Mouse (Mus musculus) frontal cortex, postnatal 10 days (tissue): ENCODE measurements around the gene Rab5a.
A peak's percentile ranks its signal among the peaks of the same experiment; 100 is the strongest.
"Not testable (repeated sequence)": the region's sequence is repeated elsewhere in the genome, so short reads cannot be mapped to it uniquely, and the experiment has no call there.

Experiments
- DNase-seq, 2 experiments: peaks; one replicate each; pipeline ENCODE4 v3.0.0; 2022; ENCODE audit warnings: low spot score in 2 of 2, mixed read lengths in 1 of 2

The Rab5a gene

GRCm38 (mm10) chr17:53478858-53479603 lies at the start of gene Rab5a:
Gene Rab5a, plus strand, starts transcription at chr17:53479234.
- peak; percentile 98 to 100 for DNase-seq

DNA sequence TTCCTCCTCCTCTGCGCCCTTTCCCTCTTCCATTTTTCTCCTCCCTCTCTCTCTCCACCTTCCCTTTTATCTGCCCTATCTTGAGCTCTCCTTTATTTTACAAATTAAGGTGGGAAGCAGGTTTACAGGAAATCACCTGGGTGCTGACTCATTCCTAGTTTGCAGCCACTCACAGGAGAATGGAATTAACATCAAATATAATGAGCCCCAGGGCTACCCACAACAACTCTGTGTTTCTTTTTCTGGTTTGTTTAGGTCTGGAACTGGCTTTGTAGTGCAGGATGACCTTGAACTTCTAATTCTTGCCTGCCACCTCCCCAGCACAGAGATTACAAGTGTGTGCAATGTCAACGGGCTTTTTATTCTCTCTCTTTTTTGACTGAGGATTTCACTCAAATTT lies 22.9 kb upstream of the Rab5a start:
- no peak for DNase-seq

- no peak for DNase-seq
Observed at GRCm38 (mm10) chr17:53456742-53457141, 22.3 kb upstream of the Rab5a start.

GRCm38 (mm10) chr17:53462603-53463495 lies 16.2 kb upstream of the Rab5a start, which contains the start of gene Efhb:
Gene Efhb, minus strand, starts transcription at chr17:53463321.
- peak; percentile 47 to 62 for DNase-seq

DNA sequence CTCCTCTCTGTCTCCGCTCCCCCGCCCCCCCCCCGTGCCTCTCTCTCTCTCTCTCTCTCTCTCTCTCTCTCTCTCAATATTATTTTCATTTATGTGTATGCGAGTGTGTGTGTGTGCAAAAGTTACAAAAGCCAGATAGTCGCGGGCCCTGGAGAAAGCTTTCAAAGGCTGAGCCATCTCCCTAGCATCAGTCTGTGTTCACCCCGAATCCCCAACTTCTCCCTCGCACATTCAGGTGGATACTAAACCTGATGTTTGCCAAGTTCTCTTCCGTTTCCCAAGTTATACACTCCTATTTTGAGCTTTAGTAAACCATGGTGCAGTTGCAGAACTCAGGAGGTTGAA lies 15.6 kb upstream of the Rab5a start:
- DNase-seq, result no peak

DNA sequence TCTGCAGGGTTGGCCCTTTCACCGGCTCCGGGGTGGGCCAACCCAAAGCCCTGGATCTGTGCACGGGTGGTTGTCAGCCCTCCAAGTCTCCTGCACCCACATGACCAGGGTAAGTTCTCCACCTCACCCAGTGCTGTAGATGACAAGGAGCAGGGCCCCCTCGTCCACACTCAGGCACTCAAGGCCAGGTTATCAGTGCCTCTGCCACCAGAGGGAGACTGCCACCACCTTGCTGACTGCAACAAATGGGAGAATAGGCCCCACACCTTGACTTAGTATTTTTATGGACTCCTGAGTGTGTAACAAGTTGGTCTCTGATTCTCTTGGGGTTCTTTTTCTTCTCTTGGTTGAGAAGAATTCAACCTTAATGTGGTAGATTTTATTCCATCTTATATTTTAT lies 13.5 kb upstream of the Rab5a start:
- no peak for DNase-seq

DNA sequence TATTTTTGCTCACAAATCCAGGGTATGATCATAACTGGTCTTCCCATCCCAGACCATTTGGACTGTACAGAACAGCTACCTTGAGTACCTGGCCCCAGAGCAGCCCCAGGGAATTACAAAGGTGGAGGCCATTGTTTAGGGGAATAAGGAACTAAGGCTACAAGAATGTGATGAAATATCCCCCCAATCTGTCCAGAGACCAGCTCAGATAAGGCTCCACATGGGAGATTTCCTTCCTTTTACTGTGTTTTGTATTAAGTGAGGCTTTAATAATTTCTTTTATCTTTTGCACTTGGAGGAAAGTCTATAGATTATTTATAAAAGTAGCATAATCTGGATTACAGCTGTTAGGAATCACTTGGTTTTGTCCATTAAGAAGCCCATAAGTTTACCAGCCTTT lies 10.3 kb upstream of the Rab5a start:
- no peak for DNase-seq

GRCm38 (mm10) chr17:53478066-53478857 lies 772 bp upstream of the Rab5a start:
- no peak for DNase-seq

- peak in 1 of 2 experiments; percentile 36 for DNase-seq
Observed at GRCm38 (mm10) chr17:53479604-53480041, 589 bp downstream of the Rab5a start.

DNA sequence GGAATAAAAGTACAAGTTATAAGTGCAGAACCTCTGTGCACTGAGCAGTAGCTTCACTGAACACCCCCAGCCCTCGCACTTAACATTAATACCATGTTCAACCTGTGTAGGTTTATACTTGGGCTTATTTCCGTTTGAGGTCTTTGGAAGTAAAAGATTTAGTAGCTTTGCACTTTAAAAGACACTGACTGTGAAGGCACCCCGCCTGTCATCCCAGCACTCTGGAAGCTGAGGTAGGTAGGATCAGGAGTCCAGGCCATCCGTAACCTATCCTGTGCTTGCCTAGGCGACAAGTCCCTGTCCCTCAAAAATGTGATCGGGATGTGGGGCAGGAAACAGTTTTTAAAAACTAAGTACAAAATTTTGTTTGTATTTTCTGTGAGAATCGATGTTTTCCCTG lies 1.4 kb downstream of the Rab5a start:
- DNase-seq, result no peak

GRCm38 (mm10) chr17:53488291-53489006 lies 9.4 kb downstream of the Rab5a start:
- no peak for DNase-seq

DNA sequence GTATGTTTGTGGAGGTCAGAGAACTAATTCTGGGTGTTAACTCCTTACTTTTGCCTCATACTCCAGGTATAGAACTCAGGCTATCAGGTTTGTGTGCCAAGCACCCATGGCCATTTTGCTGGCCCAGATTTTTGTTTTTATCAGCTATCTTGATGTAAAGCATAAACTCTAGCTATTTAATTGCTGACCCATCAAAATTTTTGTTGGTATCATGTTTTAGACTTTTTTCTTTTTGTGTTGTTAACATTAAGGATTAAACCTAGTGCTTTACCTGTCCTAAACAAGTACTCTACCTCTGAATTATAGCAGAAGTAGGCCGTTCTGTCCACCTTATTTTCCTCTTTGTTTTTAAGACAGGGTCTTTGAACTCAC lies 10.0 kb downstream of the Rab5a start:
- DNase-seq, result no peak

GRCm38 (mm10) chr17:53502966-53503365 lies 23.9 kb downstream of the Rab5a start:
- no peak for DNase-seq

DNA sequence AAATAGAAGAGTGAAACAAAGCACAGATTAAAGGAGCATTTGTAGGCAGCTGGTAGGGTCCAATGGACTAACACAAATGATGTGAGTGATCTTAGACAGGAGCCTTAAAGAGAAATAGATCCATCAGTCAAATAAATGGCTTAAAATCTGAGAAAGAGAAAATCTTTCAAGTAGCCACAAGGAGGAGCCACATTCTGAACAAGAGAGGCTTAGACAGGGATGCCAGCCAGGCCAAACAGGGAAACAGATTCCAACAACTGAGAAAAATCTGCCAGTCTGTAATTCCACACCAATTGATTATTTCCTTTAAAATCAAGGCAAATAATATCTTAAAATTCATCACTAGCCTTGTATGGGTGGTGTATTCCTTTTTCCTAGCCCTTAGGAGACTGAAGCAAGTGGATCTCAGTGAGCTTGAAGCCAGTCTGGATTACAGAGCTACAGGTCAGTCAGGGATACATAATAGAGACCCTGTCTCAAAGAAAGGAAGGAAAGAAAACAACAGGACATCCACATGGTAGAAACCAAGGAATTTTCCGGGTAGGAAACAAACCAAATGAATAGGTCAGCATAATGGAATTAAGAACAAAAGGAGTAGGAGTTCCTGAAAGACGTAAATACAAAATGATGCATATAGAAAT lies 33.4 kb downstream of the Rab5a start:
- no peak for DNase-seq

GRCm38 (mm10) chr17:53519364-53519763 lies 40.3 kb downstream of the Rab5a start:
- DNase-seq, result no peak

- no peak for DNase-seq
Observed at GRCm38 (mm10) chr17:53520509-53520908, 41.5 kb downstream of the Rab5a start.

DNA sequence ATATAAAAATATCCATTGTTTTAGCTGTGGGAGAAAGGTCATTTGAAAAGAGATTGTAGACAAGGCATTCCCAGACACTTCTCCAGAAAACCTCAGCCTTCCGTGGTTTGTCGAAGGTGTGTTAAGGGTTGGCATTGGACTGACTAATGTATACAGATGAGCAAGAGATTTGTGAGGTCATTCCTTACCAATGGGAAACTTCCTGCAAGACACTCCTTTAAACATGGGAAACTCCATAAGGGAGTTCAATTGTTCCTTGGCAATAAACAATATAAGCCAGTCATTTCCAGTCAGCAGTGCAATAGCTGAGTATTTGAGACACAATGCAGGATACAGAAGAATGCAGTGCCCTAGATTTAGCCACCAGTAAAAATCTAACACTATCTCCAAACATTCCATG lies 49.0 kb downstream of the Rab5a start:
- DNase-seq, result no peak

- no peak for DNase-seq
Observed at GRCm38 (mm10) chr17:53531160-53531559, 52.1 kb downstream of the Rab5a start.

GRCm38 (mm10) chr17:53532425-53532824 lies 53.4 kb downstream of the Rab5a start:
- DNase-seq, result no peak

DNA sequence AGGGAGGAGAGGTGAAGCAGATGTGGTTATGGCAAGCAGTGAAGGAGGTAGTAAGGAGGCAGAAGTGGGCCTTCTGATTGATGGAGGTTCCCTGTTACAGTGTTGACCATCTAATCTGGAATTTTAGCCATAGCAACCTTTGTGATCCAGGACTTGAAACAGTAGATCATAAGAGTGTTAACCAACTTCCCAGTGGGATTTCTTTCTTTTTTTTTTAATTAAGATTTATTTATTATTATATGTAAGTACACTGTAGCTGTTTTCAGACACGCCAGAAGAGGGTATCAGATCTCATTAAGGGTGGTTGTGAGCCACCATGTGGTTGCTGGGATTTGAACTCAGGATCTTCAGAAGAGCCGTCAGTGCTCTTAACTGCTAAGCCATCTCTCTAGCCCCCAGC lies 60.3 kb downstream of the Rab5a start, which contains the start of gene Pp2d1:
TSS of gene Pp2d1 (minus strand) at position 101 of the 400 bp plus-strand sequence.
- DNase-seq, result not testable (repeated sequence)

GRCm38 (mm10) chr17:53542536-53542935 lies 63.5 kb downstream of the Rab5a start:
- DNase-seq, result no peak
